Mouse (Mus musculus): ENCODE results near the gene Ccdc13. TPM values are rescaled to one million over a fixed set of nuclear protein-coding genes. Genes with fewer than 3 reads are reported as not detected.

Gene Ccdc13
- under 1 TPM in 1 of 2 experiments, not detected in 1; 0.15 TPM for total RNA-seq (2023)

GRCm38 (mm10) chr9:121838829-121839621 is at the start of gene Ccdc13:
Ccdc13 (minus strand) TSS chr9:121839461.

DNA sequence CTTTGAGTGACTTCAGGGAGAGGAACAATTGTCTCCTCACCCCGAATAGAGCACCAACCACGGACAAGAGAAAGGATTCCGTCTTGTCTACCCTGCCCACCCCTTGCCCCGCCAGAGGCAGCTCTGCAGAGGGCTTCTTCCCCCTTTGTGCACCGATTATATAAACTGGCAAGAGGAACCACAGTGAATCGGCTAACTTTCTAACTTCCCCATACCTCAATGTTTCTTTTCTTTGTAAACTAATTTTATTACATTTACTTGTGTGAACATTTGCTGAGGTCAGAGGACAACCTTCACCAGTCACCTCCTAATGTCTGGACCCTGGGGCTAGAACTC is 18.9 kb upstream of the Ccdc13 start, which contains the start of gene Higd1a:
Higd1a (minus strand) TSS at position 210 of the 336 bp plus-strand sequence.

DNA sequence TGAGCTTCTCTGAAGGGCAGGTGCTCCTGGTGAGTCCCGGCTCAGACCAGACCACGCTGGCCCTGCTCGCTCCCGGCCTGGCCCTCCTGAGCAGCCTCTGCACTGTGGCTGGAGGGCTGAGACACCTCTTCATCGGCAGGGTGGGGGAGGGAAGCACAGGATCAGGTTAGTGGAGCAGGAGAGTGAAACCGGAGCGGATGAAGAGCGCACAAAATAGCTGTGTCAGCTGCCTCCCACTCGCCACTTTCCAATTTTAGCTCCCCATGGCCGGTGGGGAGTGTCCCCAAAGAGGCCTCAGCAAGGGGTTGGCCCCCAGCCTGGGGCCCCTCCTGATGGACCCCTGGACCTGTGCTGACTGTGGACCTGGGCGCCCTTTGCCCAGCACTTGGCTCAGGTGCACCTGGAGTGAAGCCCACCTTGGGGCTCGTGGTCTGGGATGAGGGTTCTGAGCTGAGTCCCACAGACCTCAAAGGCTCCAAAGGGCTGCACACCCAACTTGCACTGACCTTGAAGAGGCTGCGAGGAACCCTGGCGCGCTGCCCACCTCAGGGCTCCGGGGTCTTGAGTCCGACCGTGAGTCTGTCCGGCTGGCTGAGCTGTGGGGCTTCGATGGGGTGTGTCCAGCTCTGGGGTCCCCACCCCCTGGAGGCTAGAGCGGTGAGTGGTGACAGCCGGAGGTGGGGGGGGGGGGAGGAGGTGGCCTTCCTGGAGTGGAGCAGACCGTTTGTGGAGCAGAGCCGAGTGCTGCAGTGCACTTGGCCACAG is 47.3 kb downstream of the Ccdc13 start, which contains the start of gene Hhatl:
Hhatl (minus strand) TSS at position 751 of the 765 bp plus-strand sequence.

GRCm38 (mm10) chr9:121777484-121778065 is 61.7 kb downstream of the Ccdc13 start, which contains the start of gene Klhl40:
Klhl40 (plus strand) TSS chr9:121777607.

DNA sequence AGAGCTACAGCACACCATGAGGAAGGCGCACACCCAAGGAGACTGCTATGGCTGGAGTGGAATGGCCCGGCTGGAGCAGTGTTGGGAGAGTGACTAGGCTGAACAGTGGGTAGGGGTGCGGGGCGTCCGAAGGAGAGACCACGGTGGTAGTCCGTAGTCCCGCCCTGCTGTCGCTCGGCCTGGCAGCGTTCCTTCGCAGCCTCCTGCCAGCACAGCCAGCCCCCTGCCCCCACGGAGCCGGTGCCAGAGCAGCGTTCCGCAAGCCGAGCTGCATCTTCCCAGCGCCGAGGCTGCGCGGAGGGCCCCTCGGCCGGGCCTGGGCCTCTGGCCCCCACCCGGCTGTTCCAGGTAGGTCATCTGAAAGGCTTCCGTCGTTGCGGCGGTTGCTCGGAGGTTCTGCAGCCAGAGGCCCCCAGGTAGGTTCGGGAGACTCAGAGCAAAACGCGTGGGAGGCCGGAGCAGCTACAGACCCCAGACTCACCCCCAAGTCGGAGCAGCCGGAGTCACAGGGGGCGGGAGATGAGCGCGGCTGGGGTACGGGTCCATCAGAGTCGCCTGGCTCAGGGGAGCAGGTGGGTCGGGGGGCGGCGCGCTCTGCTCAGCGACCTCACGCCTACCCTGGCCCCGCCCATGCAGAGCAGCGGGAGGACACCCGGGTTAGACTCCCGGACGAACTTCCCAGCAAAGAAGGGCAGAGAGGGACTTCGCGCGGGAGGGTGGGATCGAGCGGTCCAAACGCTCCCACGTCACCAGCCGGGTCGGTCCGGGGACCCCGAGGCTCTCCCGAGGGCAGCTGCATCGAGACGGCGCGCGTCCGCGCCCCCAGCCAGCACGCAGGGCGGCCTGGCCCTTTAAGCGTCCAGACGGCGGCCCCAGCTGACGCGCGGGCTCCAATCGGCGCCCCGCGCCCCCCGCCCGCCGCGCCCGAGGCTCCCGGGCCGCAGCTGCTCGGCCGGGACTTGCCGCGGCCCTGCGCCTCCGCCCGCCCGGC is 79.9 kb downstream of the Ccdc13 start, which contains the start of gene Zfp651:
Zfp651 (plus strand) TSS at position 240 of the 991 bp plus-strand sequence.

Other genes with a start within 250 kb of the Ccdc13 start
- not detected for gene Lyzl4, start 197.4 kb downstream of the Ccdc13 start, total RNA-seq (2023)
- 1 to 10 TPM in 1 of 2 experiments, under 1 TPM in 1; 0.33 to 1.7 TPM for gene Vipr1, start 196.7 kb downstream of the Ccdc13 start, total RNA-seq (2023)
- gene Sec22c, start 134.0 kb downstream of the Ccdc13 start, total RNA-seq (2023), result 10 to 100 TPM; 28.1 to 36.0 TPM
- 10 to 100 TPM; 16.4 to 21.6 TPM for gene Ss18l2, start 129.1 kb downstream of the Ccdc13 start, total RNA-seq (2023)
- gene Nktr, start 120.3 kb downstream of the Ccdc13 start, total RNA-seq (2023), result 100 to 1,000 TPM; 174 to 197 TPM
- gene Zfp651, start 80.1 kb downstream of the Ccdc13 start, total RNA-seq (2023), result under 1 TPM; 0.24 to 0.29 TPM
- not detected for gene Klhl40, start 61.9 kb downstream of the Ccdc13 start, total RNA-seq (2023)
- not detected for gene Hhatl, start 47.0 kb downstream of the Ccdc13 start, total RNA-seq (2023)
- gene Higd1a, start 18.9 kb upstream of the Ccdc13 start, total RNA-seq (2023), result 10 to 100 TPM; 31.9 to 32.1 TPM
- gene Ackr2, start 58.9 kb upstream of the Ccdc13 start, total RNA-seq (2023), result not detected
- gene Cyp8b1, start 76.8 kb upstream of the Ccdc13 start, total RNA-seq (2023), result under 1 TPM in 1 of 2 experiments, not detected in 1; 0.18 TPM
- gene Fam198a, start 111.5 kb upstream of the Ccdc13 start, total RNA-seq (2023), result under 1 TPM in 1 of 2 experiments, not detected in 1; 0.35 TPM
- under 1 TPM; 0.66 to 0.87 TPM for gene Pomgnt2, start 157.6 kb upstream of the Ccdc13 start, total RNA-seq (2023)